Mouse (Mus musculus) spleen, postnatal 14 days (tissue): ENCODE data around the gene Snx18.
A peak's percentile ranks its signal among the peaks of the same experiment; 100 is the strongest.

Experiments
- DNase-seq, 2 experiments: peaks; one replicate each; pipeline ENCODE4 v3.0.0; 2021 to 2022; ENCODE audit warnings: low spot score in 2 of 2

The Snx18 gene

GRCm38 (mm10) chr13:113617891-113618823 lies at the start of gene Snx18:
Gene Snx18, minus strand, starts transcription at chr13:113618564.
- DNase-seq: peak; percentile 69 to 83

- DNase-seq: no peak
Observed at GRCm38 (mm10) chr13:113663883-113664282, 45.5 kb upstream of the Snx18 start.

GRCm38 (mm10) chr13:113663151-113663779 lies 44.9 kb upstream of the Snx18 start, which contains the start of gene Hspb3:
Gene Hspb3, minus strand, starts transcription at chr13:113663676.
- no peak for DNase-seq

DNA sequence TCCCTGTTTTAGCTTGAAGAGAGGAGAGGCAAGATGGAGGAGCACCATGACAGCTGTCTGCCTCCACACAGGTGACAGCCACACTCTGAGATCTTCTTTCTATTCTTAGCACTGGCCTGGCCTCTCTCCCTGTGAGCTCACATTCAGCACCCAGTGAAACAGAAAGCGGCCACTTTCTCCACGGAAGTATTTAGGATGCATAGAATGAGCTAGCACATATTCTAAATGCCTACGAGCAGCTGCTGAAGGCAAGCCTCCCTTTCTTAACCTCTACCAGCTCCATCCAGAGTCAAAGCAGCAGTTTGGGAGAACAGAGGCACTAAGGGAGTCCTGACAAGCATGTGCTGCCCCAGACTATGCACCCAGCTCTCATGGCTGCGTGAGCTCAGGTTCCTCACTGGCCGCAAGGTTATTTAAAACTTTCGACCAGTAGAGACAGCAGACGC lies 43.5 kb upstream of the Snx18 start:
- DNase-seq: no peak

GRCm38 (mm10) chr13:113660576-113661310 lies 42.4 kb upstream of the Snx18 start:
- DNase-seq: no peak

DNA sequence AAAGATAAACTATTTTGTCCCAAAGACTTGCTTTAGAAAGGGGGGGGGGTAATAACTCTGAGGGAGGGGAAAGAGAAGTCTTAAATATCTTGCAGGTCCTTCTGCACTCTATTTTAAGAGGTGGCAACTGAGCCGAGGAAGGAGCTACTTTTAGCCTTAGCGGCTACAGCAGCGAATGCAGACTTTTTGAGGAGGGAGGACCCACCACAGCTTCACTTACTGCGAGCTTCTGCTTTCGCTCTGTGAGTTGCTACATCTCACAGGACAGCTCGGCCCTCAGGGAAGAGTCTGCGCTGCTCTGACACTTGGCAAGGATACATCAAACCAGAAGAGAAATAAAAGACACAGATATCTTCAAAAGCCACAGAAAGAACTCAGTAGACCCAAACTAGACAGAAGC lies 38.8 kb upstream of the Snx18 start:
- DNase-seq: no peak

- DNase-seq: no peak
Observed at GRCm38 (mm10) chr13:113656639-113657038, 38.3 kb upstream of the Snx18 start.

DNA sequence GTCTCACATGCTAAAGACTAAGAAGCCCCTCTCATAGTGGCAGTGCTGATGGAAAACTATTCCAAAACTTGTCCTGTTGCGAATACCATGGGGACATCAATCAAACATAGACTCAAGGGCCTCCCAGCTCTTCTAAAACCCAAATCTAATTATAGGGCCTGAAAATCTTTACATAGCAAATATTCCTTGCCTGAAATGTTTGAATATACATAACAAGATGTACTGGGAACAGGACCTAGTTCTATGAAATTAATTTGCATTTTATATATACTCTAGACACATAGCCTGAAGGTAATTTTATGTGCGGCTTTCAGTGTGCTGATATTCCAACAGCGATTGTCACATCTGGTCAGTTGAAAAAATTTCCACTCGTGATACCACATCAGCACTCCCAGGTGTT lies 37.1 kb upstream of the Snx18 start:
- DNase-seq: no peak

DNA sequence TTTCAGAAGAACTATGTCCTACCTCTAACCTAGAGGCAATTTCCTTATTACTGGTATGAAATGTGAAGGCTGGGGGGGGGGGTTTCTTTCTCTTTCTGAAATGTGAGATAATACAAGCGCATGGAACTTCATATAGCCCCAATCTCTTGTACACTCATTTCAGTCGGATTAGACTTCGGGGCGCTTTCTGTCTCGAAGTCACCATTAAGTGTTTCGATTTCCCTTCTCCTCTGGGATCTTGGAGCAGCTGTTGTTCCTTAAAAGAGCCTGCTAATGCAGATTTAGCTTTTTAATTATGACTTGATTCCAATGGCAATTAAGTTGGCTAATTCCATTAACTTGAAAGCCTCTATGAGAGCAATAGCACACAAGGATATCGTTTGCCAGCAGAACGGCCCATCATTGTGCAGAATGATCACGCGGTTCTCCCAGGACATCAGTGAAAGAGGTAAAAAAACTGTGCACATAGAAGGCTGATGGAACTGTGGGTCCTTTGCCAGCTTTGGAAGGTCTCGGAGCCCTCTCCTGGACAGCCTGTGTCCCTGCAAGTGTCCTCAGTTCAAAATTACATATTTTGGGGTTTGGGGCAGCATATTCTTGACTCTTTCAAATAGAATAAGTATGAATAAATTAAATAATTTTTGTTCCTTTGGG lies 22.7 kb upstream of the Snx18 start:
- no peak for DNase-seq

DNA sequence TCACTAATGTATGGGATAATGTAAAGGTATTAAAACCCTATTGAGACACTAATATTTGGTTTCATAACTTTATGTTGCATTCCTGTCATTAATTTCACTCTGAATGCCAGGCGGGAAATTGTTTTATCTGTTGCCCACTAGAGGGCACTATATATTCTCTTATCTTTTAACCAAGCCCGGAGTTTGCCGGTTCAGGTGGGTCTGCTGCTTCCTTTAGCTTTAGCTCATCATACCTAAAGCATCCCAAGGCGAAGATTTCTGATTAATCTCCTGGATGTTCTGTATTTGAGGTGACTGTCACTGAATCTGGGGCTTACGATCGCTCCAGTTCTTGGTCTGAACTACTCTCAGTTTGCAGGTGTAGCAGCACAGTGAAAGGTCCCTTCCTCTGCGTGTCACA lies 20.6 kb upstream of the Snx18 start:
- DNase-seq: no peak

DNA sequence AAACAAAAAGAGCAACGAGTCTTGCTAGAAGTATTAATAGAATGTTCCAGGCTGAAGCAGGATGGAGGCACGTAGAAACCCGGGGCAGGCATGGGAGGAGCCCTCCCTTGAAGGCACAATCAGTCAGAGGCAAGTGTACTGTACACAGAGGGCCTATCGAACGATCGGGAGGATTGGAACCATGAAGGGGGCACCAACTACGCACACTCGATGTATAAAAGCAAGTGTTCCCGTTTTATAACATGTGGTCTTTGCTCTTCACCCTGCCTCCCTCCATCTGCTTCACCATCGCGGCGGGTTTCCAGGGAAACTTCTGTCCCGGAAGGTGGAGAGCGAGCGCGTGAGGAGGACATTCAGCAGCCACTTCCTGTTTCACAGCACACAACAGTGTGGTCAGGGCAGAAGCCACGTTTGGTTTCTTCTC lies 17.4 kb upstream of the Snx18 start:
- no peak for DNase-seq

GRCm38 (mm10) chr13:113634732-113635481 lies 16.5 kb upstream of the Snx18 start:
- DNase-seq: no peak

- DNase-seq: no peak
Observed at GRCm38 (mm10) chr13:113632506-113632905, 14.1 kb upstream of the Snx18 start.

GRCm38 (mm10) chr13:113627601-113628000 lies 9.2 kb upstream of the Snx18 start:
- no peak for DNase-seq

DNA sequence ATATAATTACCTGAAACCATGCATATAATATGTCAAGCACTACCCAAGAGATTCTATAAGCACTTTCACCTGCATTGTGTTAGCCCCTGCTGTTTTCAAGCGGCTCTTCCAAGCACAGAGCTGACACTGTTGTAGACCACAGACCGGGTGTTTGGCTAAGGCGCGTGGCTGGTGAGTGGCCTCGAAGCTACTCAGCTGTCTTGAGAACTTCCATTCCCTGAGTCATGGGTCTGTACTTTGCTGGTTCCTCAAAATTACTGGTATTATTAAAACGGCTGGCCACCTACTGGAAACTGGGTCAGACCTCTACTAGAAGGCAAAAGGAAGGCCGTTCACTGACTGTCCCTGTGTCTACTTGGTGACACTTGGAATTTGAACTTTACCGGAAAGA lies 4.5 kb upstream of the Snx18 start:
- no peak for DNase-seq

DNA sequence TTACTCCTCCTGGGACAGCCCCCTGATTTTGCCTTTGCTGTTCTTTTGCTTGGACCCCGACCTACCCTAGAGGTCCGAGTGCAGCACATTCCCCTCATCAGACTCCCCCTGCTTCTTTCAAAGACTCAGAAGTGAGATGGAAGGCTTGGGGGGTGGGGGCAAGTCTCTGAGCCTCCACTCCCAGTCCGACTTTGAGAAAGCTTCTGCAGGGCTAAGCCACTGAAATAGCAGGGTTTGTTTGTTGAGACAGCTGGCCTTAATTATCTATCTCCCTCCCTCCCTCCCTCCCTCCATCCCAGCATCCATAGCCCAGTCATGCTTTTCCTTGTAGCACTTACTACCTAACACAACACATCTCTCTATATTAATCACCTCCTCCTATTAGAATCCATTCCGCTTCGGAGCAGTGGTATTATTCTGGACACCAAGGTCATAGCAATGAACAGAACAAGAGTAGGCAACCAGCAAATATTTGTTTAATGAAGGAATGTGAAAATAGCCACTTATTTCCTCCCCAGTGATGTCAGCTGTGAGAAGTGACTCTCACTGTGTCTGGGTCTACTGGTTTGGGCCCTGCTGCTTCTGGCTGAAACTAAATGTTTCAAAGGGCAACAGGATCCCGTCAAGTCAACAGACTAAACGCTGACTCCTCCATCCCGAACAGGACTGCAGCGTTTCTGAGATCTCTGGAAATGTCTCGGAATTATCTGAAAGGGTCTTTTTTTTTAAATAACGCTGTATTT lies 3.9 kb upstream of the Snx18 start:
- DNase-seq: no peak

DNA sequence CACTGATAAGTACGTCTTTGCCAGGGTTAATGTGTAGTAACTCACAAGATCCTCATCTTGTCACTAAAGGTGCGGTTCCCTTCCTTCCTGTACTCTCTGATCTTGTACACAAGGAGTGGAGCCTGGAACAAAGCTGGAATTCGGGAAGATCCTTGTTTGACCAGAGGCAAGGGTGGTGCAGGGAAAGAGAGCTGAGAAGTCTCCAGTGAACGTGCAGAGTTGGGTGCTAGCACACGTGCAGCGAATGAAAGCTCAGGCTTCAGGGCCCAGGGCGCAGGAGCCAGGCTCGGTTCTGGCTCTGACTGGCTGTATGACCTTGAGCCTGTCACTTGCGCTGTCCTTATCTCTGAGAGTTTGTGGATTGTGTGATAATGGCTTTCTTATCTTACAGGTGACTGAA lies 639 bp upstream of the Snx18 start:
- DNase-seq: no peak

GRCm38 (mm10) chr13:113617338-113617890 lies 950 bp downstream of the Snx18 start:
- no peak for DNase-seq

- no peak for DNase-seq
Observed at GRCm38 (mm10) chr13:113616751-113617337, 1.5 kb downstream of the Snx18 start.
